Mouse (Mus musculus) gastrocnemius, adult 18-20 months (tissue): ENCODE results near the gene Stc2. TPM values are rescaled to one million over a fixed set of nuclear protein-coding genes. Genes with fewer than 3 reads are reported as not detected.

Source experiments
- DNase-seq: peaks from one replicate; pipeline ENCODE4 v3.0.0; 2021; ENCODE audit warnings: low spot score
- long read RNA-seq, 2 experiments: library from polyadenylated mRNA; stranded (forward); transcript quantifications; one replicate each; pipeline ENCODE4 v2.0.0; 2021
- total RNA-seq, 2 experiments: library from RNA; stranded (reverse); gene quantifications; 2 replicates each; pipeline ENCODE4 v1.2.3; 2021

The Stc2 gene
- total RNA-seq: 10 to 100 TPM in 1 of 2 experiments, 1 to 10 TPM in 1; 1.2 to 14.1 TPM
- long read RNA-seq, experiment 1, partial matches to known transcripts: 1 of 1 reads
- long read RNA-seq, experiment 1, other reads (novel, unspliced or antisense): 0 of 1 reads
- long read RNA-seq, experiment 2, transcript Stc2-201 (4 exons, 3,940 nt): major isoform, 5 of 6 reads
- long read RNA-seq, experiment 2, partial matches to known transcripts: 1 of 6 reads
- long read RNA-seq, experiment 2, other reads (novel, unspliced or antisense): 0 of 6 reads

DNA sequence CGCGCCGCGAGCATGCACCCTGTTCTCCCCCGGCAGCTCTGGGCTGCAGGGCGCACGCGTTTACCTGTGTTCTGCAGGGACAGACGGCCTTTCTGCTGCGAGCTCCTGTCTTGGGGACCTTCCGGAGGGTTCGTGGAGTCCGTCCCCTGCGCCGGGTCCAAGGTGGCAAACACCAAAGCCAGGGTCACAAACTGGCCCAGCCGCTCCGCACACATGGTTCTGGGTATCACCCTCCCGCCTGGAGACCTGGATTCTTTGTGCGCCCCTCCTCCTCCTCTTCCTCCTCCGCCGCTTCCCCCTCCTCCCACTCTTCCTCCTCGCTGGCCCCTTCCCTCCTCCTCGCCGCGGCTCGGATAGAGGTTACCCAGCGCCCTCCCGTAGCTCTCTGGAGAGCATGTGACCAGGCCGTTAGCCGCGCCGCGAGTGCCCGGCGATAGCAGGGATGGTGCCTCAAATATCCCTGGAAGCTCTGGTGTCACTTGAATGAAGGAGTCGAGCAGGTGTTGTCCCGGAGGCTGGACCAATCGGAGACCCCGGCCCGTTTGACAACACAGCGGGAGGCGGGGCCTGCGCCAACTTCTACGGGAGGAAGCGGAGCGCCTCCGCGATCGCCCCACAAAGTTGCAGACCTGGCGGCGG is at the start of gene Stc2:
TSS of gene Stc2 (minus strand) at position 427 of the 639 bp plus-strand sequence.
- DNase-seq: peak; percentile 82

DNA sequence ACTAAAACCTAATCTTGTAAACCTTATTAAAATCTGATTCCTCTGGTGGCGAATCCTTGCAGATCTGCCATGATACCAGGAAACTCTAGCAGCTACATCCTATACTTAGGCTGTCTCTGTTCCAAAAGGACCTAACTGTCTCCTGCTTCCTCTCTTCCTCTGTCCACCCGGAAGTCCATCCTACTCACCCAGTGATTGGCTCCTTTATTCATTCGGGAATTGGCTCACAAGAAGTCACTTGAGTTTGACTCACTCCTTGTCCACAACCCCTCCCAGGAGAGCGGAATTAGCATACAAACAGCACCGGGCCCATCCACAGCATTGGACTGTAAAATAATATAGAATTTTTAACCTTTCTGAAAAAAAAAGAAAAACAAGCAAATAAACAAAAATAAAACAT is 47.2 kb upstream of the Stc2 start:
- DNase-seq: no peak

DNA sequence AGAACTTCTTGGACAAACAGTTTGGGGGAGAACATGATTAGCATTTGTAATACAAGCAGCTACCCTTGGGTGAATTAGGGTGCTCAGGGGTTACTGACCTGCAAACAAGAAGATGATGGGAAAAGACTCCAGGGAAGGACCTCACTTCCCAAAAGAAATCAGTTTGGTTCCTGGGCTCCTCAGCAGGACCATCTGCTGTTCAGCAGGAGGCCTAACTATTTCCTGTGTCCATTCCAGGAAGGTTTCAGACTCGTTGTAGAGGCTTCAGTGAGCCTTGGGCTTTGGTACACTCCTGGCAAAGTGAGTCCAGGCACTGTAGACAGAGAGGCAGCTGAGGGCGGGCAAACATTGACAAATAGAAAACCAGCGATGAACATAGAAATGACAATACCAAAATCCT is 42.5 kb upstream of the Stc2 start:
- no peak for DNase-seq

DNA sequence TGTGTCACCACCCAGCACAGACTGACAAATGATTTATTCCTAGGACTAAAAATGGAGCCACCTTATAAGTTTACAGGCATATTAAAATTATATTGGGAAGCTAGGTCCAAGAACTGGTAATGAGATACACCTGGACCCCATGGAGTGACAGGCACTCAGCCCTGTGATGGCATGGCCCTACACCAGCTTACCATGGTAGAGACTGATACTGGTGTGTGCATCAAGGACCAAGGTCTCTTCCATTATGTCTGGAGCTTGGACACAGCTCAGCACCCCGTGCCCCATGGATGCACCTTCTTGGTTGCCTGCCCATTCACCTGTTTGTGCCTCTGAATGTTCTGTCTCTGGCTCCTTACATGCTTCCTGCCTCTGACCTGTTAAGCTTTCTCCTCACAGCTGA is 36.9 kb upstream of the Stc2 start:
- no peak for DNase-seq

DNA sequence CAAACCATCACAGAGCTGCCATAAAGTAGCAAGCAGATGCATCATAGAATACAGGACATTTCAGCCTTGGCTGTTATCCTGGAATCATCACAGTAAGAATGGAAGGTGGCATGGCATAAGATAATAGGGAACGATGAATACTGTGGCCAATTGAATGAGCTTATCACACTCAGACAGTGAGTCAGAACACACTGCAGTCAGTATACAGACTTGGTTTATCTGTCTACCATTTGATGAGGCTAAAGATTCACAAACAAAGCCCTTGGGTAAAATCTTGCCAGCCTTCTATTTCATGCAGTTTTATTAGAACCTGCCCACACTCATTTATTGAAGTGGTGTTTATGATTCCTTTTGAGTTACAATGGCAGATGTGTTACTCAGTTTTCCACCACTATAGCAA is 33.2 kb upstream of the Stc2 start:
- no peak for DNase-seq

DNA sequence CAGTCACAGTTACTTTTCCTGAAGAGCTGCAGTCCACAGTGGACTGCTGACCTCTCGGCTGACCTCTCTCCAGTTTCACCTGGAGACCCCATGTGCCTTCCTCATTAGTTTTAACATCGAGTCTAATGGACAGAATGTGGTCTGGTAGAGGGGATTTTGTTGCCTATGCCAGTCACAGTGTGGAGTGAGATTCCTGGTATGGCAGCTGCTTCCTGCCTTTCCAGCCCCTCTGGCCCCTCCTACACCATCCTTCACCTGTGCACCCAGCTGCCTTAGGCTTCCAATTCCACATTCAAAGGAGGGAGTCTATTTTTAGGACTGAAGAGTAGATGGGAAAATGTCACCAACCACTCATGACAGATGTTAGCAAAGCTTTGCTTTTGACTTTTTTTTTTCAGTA is 28.7 kb upstream of the Stc2 start:
- DNase-seq: no peak

DNA sequence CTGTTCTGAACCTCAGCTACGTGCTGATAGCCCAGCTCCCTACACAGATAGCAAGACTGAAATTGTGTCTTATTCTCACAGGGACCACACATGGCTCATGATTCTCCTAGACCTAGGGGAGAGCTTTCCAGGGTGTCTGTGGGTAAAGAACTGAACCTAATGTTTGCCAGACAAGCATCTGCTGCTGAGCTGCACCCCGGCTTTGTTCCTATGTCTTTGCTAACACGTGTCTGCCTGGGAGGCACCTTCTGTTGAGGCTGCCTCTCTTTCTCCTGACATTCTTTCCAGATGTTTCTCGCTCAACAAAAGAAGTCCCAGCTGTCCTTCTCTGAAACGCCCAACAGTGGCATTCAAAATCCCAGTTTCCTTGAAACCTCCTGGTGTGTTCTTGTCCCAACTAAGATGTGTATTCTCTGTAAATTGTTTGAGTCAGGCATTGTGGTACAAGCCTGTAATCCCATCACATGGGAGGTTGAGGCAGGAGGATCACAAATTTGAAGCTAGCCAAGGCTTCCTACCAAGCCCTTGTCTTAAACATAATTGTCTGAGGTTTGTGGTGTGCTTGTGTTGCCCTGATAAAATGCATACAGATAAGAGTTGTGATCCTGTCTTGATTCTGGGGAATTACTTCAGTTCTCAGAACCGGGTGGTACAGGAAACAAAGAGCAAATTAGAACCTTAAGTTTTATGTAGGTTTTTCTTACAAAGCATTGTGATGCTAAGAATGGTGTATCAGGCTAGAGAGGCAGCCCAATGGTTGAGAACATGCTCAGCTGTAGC is 27.0 kb upstream of the Stc2 start:
- DNase-seq: no peak

DNA sequence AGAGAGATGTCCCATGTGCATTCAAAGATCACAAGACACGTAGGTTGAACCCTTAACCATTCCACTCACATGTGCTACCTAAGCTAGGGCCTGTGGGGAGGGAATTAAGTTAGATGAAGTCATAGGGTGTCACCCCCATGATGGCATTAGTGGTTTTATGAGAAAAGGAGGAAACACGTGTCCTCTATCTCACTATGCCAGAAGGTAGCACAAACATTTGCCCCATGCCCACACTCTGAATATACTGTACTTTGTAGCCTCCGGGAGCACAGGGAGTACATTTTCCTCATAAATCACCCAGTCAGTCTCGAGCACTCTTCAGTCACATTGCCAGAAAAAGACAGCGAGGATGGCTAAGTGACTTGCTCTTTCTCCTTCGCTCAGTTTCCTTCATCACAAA is 24.2 kb upstream of the Stc2 start:
- DNase-seq: no peak

DNA sequence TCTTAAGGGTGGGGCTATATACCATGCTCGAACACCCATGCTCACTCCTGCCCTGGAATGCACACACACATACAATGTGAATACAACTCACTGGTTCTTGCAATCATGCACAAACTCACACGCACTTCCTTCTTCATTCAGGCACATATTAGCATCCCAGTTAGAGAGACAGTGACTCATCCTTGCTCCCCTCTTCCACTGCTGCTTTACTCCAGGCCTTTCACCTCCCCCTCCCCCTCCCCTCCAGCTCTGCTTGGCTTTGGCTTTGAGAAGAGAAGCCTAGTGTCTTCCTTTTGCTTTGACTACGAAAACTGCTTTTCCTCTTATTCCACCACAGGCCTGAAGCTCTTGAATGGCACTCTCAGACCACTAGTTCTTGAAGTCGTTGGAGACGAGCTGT is 22.5 kb upstream of the Stc2 start:
- DNase-seq: no peak

DNA sequence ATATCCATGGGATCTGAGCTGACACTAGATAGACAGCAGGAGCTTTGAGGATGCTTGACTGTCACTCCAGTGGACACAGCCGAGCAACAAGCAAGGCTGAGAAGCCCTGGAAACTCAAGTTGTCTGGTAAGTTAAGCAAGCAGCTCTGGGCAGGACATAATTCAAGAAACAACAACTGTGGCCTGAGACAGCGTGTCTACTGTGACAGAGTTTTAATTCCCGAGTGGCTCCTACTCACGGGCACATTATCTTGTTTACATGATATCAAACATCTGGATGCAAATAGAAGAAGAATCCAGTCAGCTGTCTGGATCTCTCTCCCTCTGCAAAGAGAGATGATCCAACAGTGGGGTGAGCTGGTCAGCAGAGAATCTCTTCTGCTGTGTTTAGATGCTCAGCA is 19.0 kb upstream of the Stc2 start:
- DNase-seq: no peak

DNA sequence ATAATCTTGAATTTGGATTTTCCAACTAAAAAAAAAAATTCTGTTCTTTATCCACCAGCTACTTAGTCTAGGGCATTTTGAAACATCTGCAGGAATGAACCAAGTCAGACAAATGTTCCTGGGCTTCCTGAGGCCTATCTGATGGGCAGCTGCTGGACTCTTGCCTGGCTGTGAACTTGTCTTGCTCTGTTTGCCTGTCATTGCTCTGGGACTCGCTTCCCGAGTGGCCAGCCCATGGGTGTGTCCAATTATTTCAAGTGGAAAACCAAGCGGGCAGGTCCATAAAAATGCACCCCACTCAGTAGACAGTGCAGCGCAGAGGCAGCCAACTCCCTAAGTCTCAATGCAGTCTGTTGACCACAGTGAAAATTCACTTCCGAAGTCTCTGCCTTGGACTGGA is 17.7 kb upstream of the Stc2 start:
- DNase-seq: no peak

DNA sequence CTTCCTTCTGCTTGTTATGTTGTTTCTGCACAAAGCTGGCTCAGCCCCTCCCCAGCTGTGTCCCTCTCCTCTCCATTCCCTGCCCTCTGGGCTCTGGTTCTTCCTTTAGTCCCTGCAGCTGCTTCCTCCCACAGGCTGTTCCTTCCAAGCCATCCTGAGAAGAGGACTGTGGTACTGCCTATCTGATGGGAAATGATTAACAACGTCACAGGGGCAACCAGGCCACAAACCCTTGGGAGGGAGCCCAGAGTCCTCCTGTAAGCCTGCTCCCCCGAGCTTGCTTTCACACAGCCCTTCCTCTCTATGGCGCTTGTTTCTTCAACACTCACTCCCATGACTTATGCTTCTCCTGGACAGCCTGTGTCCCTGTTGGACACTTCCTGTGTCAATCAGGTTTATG is 16.7 kb upstream of the Stc2 start:
- no peak for DNase-seq

DNA sequence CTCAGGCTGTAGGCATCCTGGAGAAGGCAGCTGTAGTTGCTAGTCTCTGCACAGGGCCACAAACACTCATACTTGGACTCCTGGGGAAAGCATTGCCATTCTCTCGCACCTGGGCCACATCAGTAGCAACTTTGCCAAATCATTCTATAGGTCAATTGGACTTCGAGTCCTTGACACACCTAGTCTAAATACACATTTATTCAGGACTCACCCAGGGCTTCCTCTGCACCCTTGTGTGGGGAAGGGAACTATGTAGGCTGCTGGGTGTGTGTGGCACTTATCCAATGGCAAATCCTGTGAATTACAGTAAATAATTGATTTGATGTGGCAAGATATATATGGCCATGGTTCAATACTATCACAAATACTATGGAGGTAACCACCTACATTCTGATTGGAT is 14.1 kb upstream of the Stc2 start:
- no peak for DNase-seq

DNA sequence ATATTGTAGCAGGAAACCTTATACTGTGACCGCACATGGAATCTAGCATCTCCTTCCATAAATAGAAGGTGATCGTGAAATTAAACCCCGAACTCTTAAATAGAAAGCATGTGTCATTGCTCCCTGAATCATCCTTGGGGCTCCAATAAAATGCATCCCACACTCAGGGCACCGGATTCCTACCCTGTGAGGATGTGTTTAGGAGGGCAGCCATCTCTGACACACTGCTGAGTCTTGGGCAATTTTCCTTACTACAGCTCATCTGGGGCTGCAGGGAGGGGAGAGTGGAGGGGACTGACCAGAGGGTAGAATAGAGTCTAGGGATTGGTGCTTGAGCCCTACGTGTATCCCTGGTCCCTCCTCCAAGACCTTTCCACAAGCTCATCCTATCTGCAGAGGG is 12.3 kb upstream of the Stc2 start:
- DNase-seq: no peak

DNA sequence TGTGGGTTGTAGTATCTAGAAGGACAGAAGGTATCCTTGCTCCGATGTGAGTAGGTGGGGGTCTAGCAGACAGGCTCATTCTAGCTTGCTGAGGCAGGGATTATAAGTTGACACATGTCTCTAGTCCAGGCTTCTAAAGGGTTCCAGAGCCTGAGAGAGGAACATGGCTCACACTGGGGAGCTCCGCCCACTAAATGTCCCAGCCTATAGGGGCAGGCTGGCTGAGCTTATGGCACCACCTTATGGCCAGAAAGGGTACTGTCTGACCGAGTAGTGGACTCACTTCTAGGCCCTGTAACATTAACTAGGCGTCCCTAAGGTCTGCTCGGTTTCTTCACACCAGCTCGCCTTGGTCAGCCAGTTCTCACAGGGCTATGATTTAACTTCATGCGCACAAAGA is 3.6 kb upstream of the Stc2 start:
- DNase-seq: peak; percentile 43

DNA sequence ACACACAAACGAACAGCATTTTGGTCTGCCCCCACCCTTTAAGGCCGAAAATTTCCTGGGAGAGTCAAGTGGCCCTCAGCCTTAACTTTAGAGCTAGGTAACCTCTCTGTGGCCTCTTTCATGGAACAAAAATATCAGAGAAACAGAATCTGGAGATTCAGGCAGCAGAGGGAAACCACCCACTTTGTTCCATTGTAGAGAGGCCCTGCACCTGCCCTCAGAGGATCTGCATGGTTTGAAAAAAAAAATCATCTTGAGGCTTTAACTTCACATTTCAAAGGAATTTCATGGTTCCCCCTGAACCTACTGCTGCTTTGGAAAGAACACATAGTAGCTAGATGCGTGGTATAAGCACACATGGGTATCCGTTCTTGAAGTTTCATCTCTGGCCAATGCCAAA is 2.3 kb upstream of the Stc2 start:
- no peak for DNase-seq

DNA sequence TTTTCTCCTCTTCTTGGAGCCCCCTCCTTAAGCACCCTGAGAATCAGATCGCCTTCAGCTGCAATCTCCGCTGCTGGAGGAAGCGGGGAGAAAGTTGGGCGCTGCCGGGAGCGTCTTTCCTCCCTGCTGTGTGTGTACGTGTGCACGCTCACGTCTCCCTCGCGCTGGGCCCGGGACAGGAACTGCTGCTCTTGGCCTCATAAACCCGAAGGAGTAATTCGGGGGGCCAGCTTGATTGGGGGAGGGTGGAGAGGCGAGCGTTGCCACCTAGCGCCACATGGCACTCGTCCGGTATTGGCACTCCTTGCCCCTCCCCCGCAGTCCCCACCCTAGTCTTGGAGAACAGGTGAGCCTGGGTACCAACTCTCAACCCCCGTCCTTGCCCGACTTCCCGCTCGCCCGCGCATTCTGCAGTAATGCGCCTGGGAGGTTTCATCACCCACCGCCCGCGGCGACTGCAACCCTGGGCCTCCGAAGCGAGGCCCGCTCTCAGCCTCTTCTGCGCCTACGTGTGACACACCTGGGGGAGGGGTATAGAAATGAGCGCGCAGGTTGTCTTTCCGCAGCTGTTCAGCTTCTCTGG is 1.5 kb upstream of the Stc2 start:
- no peak for DNase-seq

DNA sequence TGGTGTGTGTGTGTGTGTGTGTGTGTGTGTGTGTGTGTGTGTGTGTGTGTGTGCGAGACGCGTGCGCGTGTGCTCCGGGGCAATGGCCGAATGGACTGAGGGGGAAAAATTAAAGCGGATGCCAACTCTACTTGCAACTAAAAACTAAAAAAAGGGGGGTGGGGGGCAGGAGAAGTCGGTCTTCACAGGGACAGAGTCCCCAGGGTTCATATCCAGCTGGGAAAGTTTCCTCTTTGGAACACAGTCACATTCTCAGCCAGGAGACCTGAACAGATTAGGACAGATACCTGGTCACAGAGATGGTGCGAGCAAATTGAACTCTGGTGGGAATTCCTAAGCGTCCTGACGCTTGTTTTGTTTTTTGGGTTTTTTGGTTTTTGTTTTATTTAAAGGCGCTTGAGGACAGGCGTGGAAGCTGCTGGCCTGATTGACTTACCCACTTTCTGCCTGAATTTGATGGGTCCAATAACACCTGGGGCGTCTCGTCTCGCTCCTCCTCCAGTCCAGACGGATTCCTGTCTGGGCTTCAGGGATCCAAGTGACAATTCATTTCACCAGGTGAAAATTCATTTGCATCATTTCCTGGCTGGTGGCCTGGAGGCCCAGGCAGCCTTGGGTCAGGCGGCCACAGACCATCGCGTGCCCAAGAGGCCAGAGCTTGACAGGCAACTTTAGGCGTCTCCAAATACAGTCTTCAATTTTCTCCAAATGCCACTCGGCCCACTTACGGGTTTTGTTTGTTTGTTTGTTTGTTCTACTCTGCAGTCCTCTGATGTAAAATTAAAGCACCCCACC is 759 bp upstream of the Stc2 start:
- no peak for DNase-seq

DNA sequence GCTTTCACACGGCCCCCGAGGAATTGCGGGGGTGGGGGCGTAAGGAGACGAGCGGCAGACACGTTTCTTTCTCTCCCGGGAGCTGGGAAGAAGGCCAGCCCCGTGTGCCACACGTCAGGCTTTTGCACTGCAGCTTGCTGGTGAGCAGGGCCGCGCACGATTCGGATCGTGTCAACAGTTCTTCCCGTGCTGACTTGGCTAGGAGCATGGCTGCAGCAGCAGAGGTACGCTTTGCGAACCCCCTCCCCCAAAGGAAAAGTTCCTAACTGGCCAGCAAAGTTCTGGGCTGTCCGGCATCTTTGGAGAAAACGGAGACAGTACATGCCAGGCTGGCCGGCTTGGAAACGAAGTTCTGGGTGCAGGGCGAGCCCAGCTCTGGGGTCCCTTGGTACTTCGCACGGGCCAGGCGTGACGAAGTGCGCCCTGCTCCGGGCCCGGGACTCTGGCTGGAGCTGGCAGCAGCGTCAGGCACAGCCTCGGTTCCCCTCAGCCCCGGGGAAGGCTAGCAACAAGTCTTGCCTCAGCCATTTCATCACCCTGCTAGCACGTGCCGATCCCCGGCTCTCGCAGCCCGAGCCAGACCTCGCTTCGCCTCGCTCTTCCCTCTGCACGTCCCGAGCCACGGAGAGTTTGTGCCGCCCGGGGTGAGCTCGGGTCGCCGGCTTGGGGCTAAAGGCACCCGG is 768 bp downstream of the Stc2 start:
- DNase-seq: peak; percentile 45

DNA sequence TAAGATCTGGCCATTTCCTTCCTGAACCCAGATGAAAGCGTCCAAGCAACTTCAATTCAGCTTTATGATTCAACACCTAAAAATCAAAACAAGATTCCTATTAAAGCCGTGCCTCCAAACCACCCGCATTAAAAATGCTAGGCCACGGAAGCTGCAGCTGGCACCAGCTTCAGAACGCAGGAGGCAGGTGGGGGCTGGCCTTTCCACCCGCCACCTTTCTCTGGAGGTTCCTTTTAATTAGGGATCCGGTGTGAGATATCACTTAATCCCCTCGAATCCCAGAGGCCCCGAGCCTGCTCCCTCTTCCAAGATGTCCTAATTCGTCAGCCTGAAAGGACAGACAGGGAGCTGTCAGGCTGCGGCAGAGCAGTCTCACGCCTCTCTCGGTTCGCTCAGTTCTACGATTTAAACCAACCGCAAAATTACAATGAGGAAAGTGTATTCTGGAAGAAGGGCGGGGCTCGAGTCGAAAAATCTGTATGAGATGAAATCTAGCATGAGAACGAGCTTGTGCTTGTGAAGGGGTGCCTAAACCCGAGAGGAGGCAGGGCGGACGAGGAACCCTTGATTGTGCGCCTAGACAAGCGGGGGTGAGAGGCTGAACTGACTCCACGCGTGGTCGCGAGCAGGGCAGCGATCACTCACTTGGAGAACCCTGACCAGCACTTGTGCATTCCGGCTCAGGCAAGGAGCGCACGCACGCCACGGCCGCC is 1.5 kb downstream of the Stc2 start:
- no peak for DNase-seq
